Mouse (Mus musculus) bone marrow macrophage, adult 2 months (primary cell): ENCODE results near the gene Rufy4.

ENCODE experiments used
- CTCF ChIP-seq: IDR thresholded peaks from 2 replicates; pipeline ENCODE4 v1.5.1; 2012; ENCODE audit warnings: low read depth, mild to moderate bottlenecking, low read length, moderate library complexity
- POLR2A ChIP-seq: IDR thresholded peaks from 2 replicates; pipeline ENCODE4 v1.6.1; 2012; ENCODE audit warnings: mild to moderate bottlenecking, low read depth, low read length, borderline replicate concordance

DNA sequence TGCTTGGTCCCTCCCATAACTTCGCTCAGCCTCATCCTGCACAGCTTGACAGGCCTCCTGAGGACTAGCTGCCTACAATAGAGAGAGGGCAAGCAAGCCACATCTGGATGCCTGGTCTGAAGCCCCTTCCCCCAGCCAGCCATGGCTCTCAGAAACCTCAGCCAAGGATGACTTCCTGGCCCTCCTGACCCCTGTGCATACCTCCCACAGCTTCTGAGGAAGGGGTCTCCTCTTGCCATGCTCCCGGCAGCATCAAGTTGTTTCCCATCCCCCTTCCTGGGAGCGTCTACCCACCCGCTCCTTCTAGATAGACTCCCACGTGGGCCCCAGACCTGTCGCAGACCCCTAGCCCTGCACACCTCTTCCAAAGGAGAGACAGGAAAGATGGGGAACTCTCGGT is 35.0 kb upstream of the Rufy4 start:
- TF ChIP-seq POLR2A (no peak), CTCF (no peak)
